Comparison of ENCODE assay signal across 15 mouse cellular contexts in the genomic region with DNA sequence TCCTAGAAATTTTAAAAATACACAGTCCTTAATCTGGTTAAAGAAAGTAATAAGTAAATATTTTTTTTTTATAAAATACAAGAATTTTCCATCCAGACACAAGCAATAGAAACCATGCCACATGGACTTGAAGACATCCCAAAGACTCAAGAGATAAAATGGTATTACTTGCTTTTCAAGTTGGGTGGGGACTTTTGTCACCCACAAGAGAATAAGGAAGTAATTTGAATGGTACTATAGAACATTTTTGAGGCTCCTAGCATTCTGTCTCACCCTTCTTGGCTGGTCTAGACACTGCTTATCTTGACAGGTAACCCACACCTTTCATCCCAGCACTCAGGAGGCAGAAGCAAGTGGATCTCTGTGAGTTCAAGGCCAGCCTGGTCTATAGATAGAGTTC.
"Had no signal": no experiment of that assay in that cellular context is flagged by ENCODE, and none has a peak within 500 bp of the region (broad histone marks: within the 10 kb centered on the region; RNA-seq: fewer than 3 reads in every experiment).

No protein-coding gene starts in this region.

- H3K27ac ChIP-seq: midbrain, embryonic 10.5 days; midbrain, embryonic 12.5 days; neural tube, embryonic 13.5 days; neural tube, embryonic 15.5 days had no signal

- H3K27me3 ChIP-seq: midbrain, embryonic 12.5 days; neural tube, embryonic 13.5 days; neural tube, embryonic 15.5 days had no signal

- DNase-seq: lung, adult 18-20 months; lung, embryonic 14.5 days; lung, postnatal 10 days; lung, postnatal 4 days; midbrain, embryonic 14.5 days; retina, postnatal 1 day; right cerebral cortex, adult 18-20 months; thymus, adult 2 months; thymus, postnatal 25 days; thymus, postnatal 4 days had no signal

- H3K36me3 ChIP-seq: midbrain, embryonic 10.5 days; midbrain, embryonic 12.5 days; neural tube, embryonic 13.5 days; neural tube, embryonic 15.5 days had no signal

- H3K4me1 ChIP-seq: midbrain, embryonic 10.5 days; midbrain, embryonic 12.5 days; neural tube, embryonic 13.5 days; neural tube, embryonic 15.5 days had no signal

- H3K9ac ChIP-seq: lung, embryonic 14.5 days; midbrain, embryonic 12.5 days; neural tube, embryonic 13.5 days; neural tube, embryonic 15.5 days had no signal

- H3K4me3 ChIP-seq: midbrain, embryonic 10.5 days; midbrain, embryonic 12.5 days; myocyte; neural tube, embryonic 13.5 days; neural tube, embryonic 15.5 days had no signal

- H3K9me3 ChIP-seq: midbrain, embryonic 10.5 days; midbrain, embryonic 12.5 days; neural tube, embryonic 13.5 days; neural tube, embryonic 15.5 days had no signal
